Mouse (Mus musculus) fat pad, adult 2 months (tissue): ENCODE data around the gene Sart3.

ENCODE experiments used
- DNase-seq: peaks from one replicate; pipeline ENCODE4 v3.0.0-alpha.2; 2011; ENCODE audit warnings: low read depth, low spot score; ENCODE audit errors: extremely low read depth

Sart3 gene

GRCm38 (mm10) chr5:113771213-113772162, 822 bp downstream of the Sart3 start:
- DNase-seq: peak; percentile 28

- no peak for DNase-seq
Observed at GRCm38 (mm10) chr5:113768806-113769205, 3.5 kb downstream of the Sart3 start.

GRCm38 (mm10) chr5:113765641-113766526, 6.4 kb downstream of the Sart3 start:
- no peak for DNase-seq

GRCm38 (mm10) chr5:113764426-113764825, 7.9 kb downstream of the Sart3 start:
- no peak for DNase-seq

GRCm38 (mm10) chr5:113761585-113761984, 10.7 kb downstream of the Sart3 start:
- DNase-seq: no peak

- DNase-seq: no peak
Observed at GRCm38 (mm10) chr5:113755347-113756030, 16.8 kb downstream of the Sart3 start.

GRCm38 (mm10) chr5:113751521-113752157, 20.7 kb downstream of the Sart3 start:
- DNase-seq: no peak

GRCm38 (mm10) chr5:113748556-113749331, 23.6 kb downstream of the Sart3 start:
- no peak for DNase-seq

- no peak for DNase-seq
Observed at GRCm38 (mm10) chr5:113747629-113748028, 24.7 kb downstream of the Sart3 start.

- DNase-seq: no peak
Observed at GRCm38 (mm10) chr5:113737607-113738237, 34.6 kb downstream of the Sart3 start.

GRCm38 (mm10) chr5:113736522-113737164, 35.7 kb downstream of the Sart3 start:
- no peak for DNase-seq

GRCm38 (mm10) chr5:113736113-113736502, 36.2 kb downstream of the Sart3 start:
- DNase-seq: no peak

- peak; percentile 57 for DNase-seq
Observed at GRCm38 (mm10) chr5:113735345-113736112, 36.8 kb downstream of the Sart3 start, which contains the start of gene Ficd. Gene Ficd (plus strand): TSS chr5:113735803.

GRCm38 (mm10) chr5:113735023-113735344, 37.3 kb downstream of the Sart3 start:
- no peak for DNase-seq

GRCm38 (mm10) chr5:113734376-113734775, 37.9 kb downstream of the Sart3 start:
- DNase-seq: no peak

GRCm38 (mm10) chr5:113732182-113732581, 40.1 kb downstream of the Sart3 start:
- no peak for DNase-seq

- DNase-seq: no peak
Observed at GRCm38 (mm10) chr5:113731174-113731573, 41.1 kb downstream of the Sart3 start.

- DNase-seq: no peak
Observed at GRCm38 (mm10) chr5:113730641-113731121, 41.6 kb downstream of the Sart3 start.
